Mouse (Mus musculus) forebrain, embryonic 15.5 days (tissue): ENCODE measurements at regions not wholly inside any gene's neighbourhood (a gene's known extent, or its start where the extent isn't known, plus 50 kb on each side); places are given as distances from the start of the nearest gene placed in this dataset.

Experiments used
- ATAC-seq: fragments of 200-750 bp; cut with Nextera tagmentation; replicated peaks from 2 replicates; pipeline ENCODE4 v1.8.0; 2017; ENCODE audit warnings: mild to moderate bottlenecking, moderate TSS enrichment, moderate library complexity
- H3K27ac ChIP-seq: fragments of 300-500 bp; sonication (generic); replicated peaks from 2 replicates; pipeline ENCODE4 v1.5.1; 2015; ENCODE audit warnings: mild to moderate bottlenecking, inconsistent platforms
- H3K27me3 ChIP-seq: fragments of 300-500 bp; sonication (generic); 2 replicates; pipeline ENCODE4 v1.6.1; 2015; ENCODE audit warnings: inconsistent platforms
- H3K36me3 ChIP-seq: fragments of 300-500 bp; sonication (generic); 2 replicates; pipeline ENCODE4 v1.6.1; 2015; ENCODE audit warnings: mild to moderate bottlenecking, inconsistent platforms
- H3K4me1 ChIP-seq: fragments of 300-500 bp; sonication (generic); 2 replicates; pipeline ENCODE4 v1.6.1; 2015; ENCODE audit warnings: inconsistent platforms
- H3K4me2 ChIP-seq: fragments of 300-500 bp; sonication (generic); replicated peaks from 2 replicates; pipeline ENCODE4 v1.6.1; 2015; ENCODE audit warnings: mild to moderate bottlenecking, inconsistent platforms
- H3K4me3 ChIP-seq: fragments of 300-500 bp; sonication (generic); 2 replicates; pipeline ENCODE4 v1.5.1; 2015; ENCODE audit warnings: mild to moderate bottlenecking, inconsistent platforms
- H3K9ac ChIP-seq: fragments of 300-500 bp; sonication (generic); replicated peaks from 2 replicates; pipeline ENCODE4 v1.6.1; 2015; ENCODE audit warnings: mild to moderate bottlenecking, inconsistent platforms
- H3K9me3 ChIP-seq: fragments of 300-500 bp; sonication (generic); 2 replicates; pipeline ENCODE4 v1.6.1; 2016; ENCODE audit warnings: inconsistent platforms
- WGBS: fragments of 180-500 bp; shearing (Covaris S2); methylation state at CpG from one replicate; pipeline ENCODE4 v1.1.7; 2015; ENCODE audit warnings: mixed read lengths; 5-methylcytosine and 5-hydroxymethylcytosine counted together

DNA sequence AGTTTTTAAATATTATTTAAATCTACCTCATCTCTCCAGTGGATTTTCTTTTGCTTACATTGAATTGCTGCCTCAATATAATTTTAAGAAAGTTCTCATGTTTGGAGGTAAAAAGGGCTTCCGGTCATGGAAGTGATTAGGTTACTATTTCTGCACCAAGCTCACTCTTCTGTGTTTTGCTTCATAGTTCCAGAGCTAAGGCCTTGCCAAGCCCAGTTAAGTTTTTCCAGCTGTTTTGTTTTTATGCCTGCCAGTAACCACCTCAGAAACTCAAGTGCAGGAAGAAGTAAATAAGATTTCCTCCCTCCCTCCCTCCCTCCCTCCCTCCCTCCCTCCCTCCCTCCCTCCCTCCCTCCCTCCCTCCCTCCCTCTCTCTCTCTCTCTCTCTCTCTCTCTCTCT is 2466.1 kb downstream of the Poteg start:
- no peak for ATAC-seq
- Histone ChIP-seq H3K36me3 (no peaks in the 10 kb centered on the region), H3K9me3 (no peaks in the 10 kb centered on the region), H3K4me3 (no peak overlapping the region), H3K9ac (no peak overlapping the region), H3K27ac (no peak overlapping the region), H3K4me2 (no peak overlapping the region), H3K27me3 (no peaks in the 10 kb centered on the region), H3K4me1 (no peaks in the 10 kb centered on the region)
- 100% methylated on average over 1 of the region's 1 CpGs for WGBS

DNA sequence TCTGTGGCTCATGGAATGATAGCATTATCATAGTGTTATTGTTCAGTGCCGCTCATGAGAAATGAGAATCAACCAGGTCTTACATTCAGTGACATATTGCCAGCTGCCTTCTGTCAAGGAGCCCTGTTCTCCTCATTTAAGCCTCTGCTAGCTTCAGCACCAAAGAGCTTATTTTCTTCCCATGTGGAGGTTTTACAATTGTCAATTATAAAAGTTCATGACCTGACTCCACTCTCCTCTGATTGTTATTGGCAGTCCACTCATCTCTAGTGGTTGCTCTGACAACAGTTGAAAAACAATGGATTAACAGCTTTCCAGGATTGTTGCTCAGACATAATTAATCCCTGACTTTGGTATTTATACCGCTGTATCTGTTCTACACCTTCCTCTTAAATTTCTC is 2473.0 kb downstream of the Poteg start:
- no peaks in the 10 kb centered on the region for H3K36me3 ChIP-seq
- no peaks in the 10 kb centered on the region for H3K9me3 ChIP-seq
- H3K4me1 ChIP-seq, result no peaks in the 10 kb centered on the region
- H3K9ac ChIP-seq, result no peak overlapping the region
- H3K4me2 ChIP-seq, result no peak overlapping the region
- no peak overlapping the region for H3K4me3 ChIP-seq
- 78% methylated on average over 2 of the region's 2 CpGs for WGBS
- no peak for ATAC-seq
- no peak overlapping the region for H3K27ac ChIP-seq
- H3K27me3 ChIP-seq, result no peaks in the 10 kb centered on the region

GRCm38 (mm10) chr8:29928257-29928656 is 2480.8 kb downstream of the Poteg start:
- Histone ChIP-seq H3K36me3 (no peaks in the 10 kb centered on the region), H3K4me2 (no peak overlapping the region), H3K9ac (no peak overlapping the region), H3K9me3 (no peaks in the 10 kb centered on the region), H3K27ac (no peak overlapping the region), H3K27me3 (no peaks in the 10 kb centered on the region), H3K4me1 (no peaks in the 10 kb centered on the region), H3K4me3 (no peak overlapping the region)
- no peak for ATAC-seq
- 94% methylated on average over 4 of the region's 4 CpGs for WGBS

DNA sequence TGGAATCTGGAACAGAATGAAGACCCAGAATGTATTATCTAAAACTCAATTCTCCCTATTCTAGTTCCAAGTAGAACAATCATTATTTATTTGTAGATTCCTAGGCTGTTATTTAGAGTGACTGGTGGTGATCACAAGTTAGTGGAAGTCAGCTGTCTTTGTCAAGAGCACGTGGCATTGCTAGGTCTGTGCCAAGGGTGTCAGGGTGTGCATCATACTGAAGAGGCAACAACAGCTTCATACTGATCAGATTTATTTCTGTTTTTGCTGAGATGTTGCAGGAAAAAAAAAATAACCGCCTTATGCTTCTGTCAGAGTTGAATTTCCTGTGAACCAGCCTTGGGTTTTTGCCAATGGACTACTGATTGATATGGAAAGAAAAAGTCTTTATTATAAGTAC is 2513.9 kb downstream of the Poteg start:
- 69% methylated on average over 2 of the region's 2 CpGs for WGBS
- Histone ChIP-seq H3K27ac (no peak overlapping the region), H3K9me3 (no peaks in the 10 kb centered on the region), H3K4me2 (no peak overlapping the region), H3K36me3 (no peaks in the 10 kb centered on the region), H3K4me3 (no peak overlapping the region), H3K27me3 (no peaks in the 10 kb centered on the region), H3K4me1 (no peaks in the 10 kb centered on the region), H3K9ac (no peak overlapping the region)
- ATAC-seq, result no peak

DNA sequence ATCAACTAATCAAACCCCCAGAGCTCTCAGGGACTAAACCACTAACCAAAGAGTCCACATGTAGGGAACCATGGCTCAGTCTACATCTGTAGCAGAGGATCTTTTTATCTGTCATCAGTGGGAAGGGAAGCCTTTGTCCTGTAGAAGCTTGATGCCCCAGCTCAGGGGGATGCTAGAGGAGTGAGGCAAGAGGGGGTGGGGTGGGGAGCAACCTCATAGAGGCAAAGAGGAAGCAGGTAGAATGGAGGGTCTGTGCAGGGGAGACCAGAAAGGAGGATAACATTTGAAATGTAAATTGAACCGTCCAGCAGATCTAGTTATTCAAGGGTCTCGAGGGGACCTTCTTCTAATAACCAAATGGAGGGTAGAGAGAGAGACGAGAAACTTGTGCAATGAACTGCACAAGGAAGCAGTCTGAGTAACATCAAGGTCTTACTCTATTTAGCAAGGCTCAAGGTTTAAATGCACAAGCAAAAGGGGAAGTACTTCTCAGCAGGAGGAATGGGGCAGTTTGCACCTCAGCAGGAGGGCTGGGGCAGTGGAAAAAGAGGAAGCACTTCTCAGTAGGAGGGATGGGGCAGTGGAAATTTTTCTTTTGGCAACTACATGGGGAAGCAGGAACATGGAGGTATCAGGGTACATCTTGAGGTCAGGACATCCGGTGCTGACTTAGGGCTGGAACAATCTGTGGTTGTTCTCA is 2529.3 kb downstream of the Poteg start:
- no peak overlapping the region for H3K4me3 ChIP-seq
- 82% methylated on average over 4 of the region's 4 CpGs for WGBS
- H3K27ac ChIP-seq, result no peak overlapping the region
- no peaks in the 10 kb centered on the region for H3K9me3 ChIP-seq
- H3K4me2 ChIP-seq, result no peak overlapping the region
- no peaks in the 10 kb centered on the region for H3K36me3 ChIP-seq
- H3K4me1 ChIP-seq, result peaks cover 11% of the 10 kb centered on the region
- no peak overlapping the region for H3K9ac ChIP-seq
- no peaks in the 10 kb centered on the region for H3K27me3 ChIP-seq
- no peak for ATAC-seq

GRCm38 (mm10) chr8:29978585-29979505 is 2531.4 kb downstream of the Poteg start:
- Histone ChIP-seq H3K4me1 (peaks cover 11% of the 10 kb centered on the region), H3K36me3 (no peaks in the 10 kb centered on the region), H3K9ac (no peak overlapping the region), H3K4me2 (no peak overlapping the region), H3K9me3 (no peaks in the 10 kb centered on the region), H3K27ac (no peak overlapping the region), H3K4me3 (no peak overlapping the region), H3K27me3 (no peaks in the 10 kb centered on the region)
- 0 out of 2 replicates have a peak, but pooled peaks have one; percentile 72 for ATAC-seq
- WGBS, result 10% methylated on average over 10 of the region's 10 CpGs

DNA sequence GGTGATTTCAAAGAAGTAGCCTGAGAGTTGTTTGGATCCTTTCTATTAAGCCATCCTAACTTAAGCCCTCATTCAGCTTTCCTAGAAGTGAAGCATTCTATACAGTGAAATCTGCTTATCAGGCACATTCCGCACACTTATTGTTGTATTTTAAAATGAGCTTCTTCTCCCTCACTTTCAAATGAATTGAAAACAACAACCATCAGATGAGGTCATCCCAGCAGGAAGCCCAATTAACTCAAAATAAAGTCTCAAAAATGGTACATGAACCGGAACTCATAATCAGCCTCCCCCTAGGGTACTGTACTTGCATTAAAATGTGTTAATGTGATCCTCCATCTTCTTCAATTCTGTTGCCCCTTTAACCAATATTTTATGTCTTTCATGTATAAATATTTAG is 2545.1 kb downstream of the Poteg start:
- Histone ChIP-seq H3K4me3 (no peak overlapping the region), H3K9me3 (no peaks in the 10 kb centered on the region), H3K27ac (no peak overlapping the region), H3K36me3 (no peaks in the 10 kb centered on the region), H3K27me3 (no peaks in the 10 kb centered on the region), H3K9ac (no peak overlapping the region), H3K4me1 (no peaks in the 10 kb centered on the region), H3K4me2 (no peak overlapping the region)
- no peak for ATAC-seq
- WGBS, result 15% methylated on average over 2 of the region's 2 CpGs

GRCm38 (mm10) chr8:29999413-29999812 is 2551.9 kb downstream of the Poteg start:
- Histone ChIP-seq H3K4me2 (no peak overlapping the region), H3K27ac (no peak overlapping the region), H3K9ac (no peak overlapping the region), H3K36me3 (no peaks in the 10 kb centered on the region), H3K4me1 (no peaks in the 10 kb centered on the region), H3K4me3 (no peak overlapping the region), H3K9me3 (no peaks in the 10 kb centered on the region), H3K27me3 (no peaks in the 10 kb centered on the region)
- WGBS, result 97% methylated on average over 2 of the region's 2 CpGs
- no peak for ATAC-seq
